Mouse (Mus musculus) ES-Bruce4 (cell line): Measurements from ENCODE around the gene Raver2.

Source experiments
- CTCF ChIP-seq: IDR thresholded peaks from one replicate; pipeline ENCODE4 v1.8.1; 2011; ENCODE audit warnings: low read depth, low read length
- EP300 ChIP-seq: IDR thresholded peaks from 2 replicates; pipeline ENCODE4 v1.6.1; 2011; ENCODE audit warnings: low read depth, low read length; ENCODE audit not compliant: insufficient read depth

- TF ChIP-seq CTCF = no peak
- no peak for TF ChIP-seq EP300
Observed at GRCm38 (mm10) chr4:101179076-101179475, 110.3 kb downstream of the Raver2 start.
